Mouse (Mus musculus) heart, adult 2 months (tissue): Measurements from ENCODE around the gene Sox30. TPM values are rescaled to one million over a fixed set of nuclear protein-coding genes. Genes with fewer than 3 reads are reported as not detected.

Experiments used
- DNase-seq, 2 experiments: peaks; one replicate each; pipeline ENCODE4 v3.0.0; 2021
- H3K27ac ChIP-seq: fragments of 200-600 bp; 2 replicates; pipeline ENCODE4 v1.8.1; 2022
- H3K27me3 ChIP-seq: fragments of 200-500 bp; 2 replicates; pipeline ENCODE4 v1.6.1; 2012; ENCODE audit warnings: mild to moderate bottlenecking, low read length, inconsistent platforms, mixed read lengths; ENCODE audit not compliant: control insufficient read depth, insufficient read depth
- H3K36me3 ChIP-seq: fragments of 200-500 bp; 2 replicates; pipeline ENCODE4 v1.6.1; 2012; ENCODE audit warnings: low read length, inconsistent platforms; ENCODE audit not compliant: control insufficient read depth, insufficient read depth
- H3K4me1 ChIP-seq: fragments of 200-500 bp; 2 replicates; pipeline ENCODE4 v1.6.1; 2011; ENCODE audit warnings: low read length; ENCODE audit not compliant: control insufficient read depth, insufficient read depth
- H3K4me3 ChIP-seq: fragments of 200-600 bp; 2 replicates; pipeline ENCODE4 v1.8.1; 2022
- H3K79me2 ChIP-seq: fragments of 200-500 bp; replicated peaks from 2 replicates; pipeline ENCODE4 v1.6.1; 2012; ENCODE audit warnings: mild to moderate bottlenecking, inconsistent platforms, low read length, moderate library complexity, mixed read lengths; ENCODE audit not compliant: control insufficient read depth, insufficient read depth
- H3K9ac ChIP-seq: fragments of 200-500 bp; 2 replicates; pipeline ENCODE4 v1.6.1; 2012; ENCODE audit warnings: low read depth, mild to moderate bottlenecking, control low read depth, inconsistent platforms, low read length, mixed read lengths
- CTCF ChIP-seq: fragments of 200-600 bp; IDR thresholded peaks from 2 replicates; pipeline ENCODE4 v1.8.1; 2022; ENCODE audit warnings: antibody characterized with exemption, mild to moderate bottlenecking, moderate library complexity
- EP300 ChIP-seq: fragments of 200-500 bp; IDR thresholded peaks from 2 replicates; pipeline ENCODE4 v1.6.1; 2011; ENCODE audit warnings: low read depth, low read length, control low read depth; ENCODE audit not compliant: insufficient read depth
- POLR2A ChIP-seq: fragments of 200-500 bp; IDR thresholded peaks from 2 replicates; pipeline ENCODE4 v1.6.1; 2011; ENCODE audit warnings: mild to moderate bottlenecking, low read depth, low read length, control low read depth; ENCODE audit not compliant: insufficient read depth
- WGBS: fragments of 180-500 bp; shearing (Covaris S2); methylation state at CpG from one replicate; pipeline ENCODE4 v1.1.7; 2018; 5-methylcytosine and 5-hydroxymethylcytosine counted together
- intact Hi-C: fragments of 180-260 bp; cut with DNase I; formaldehyde crosslinking; loops from one replicate; pipeline ENCODE4 v1.15.1; 2025
- polyA plus RNA-seq: library from polyadenylated mRNA; depleted of rRNA; stranded (reverse); fragments of >200 nt; gene quantifications from 2 replicates; pipeline ENCODE4 v1.2.3, GENCODE M21; 2012
- total RNA-seq, 2 experiments: library from RNA; stranded (reverse); gene quantifications; 2 replicates each; pipeline ENCODE4 v1.2.3; 2021

The Sox30 gene
- total and polyA plus RNA-seq, 3 experiments, result 0.14 to 0.18 (median 0.16) TPM

- no peak for TF ChIP-seq CTCF
- TF ChIP-seq EP300, result peak; percentile 62; the same call in 1 of the 2 replicates
- H3K27me3 ChIP-seq, result no peaks in the 10 kb centered on the region
- peak within 1 kb of the TSS; percentile 91 for H3K27ac ChIP-seq
- H3K4me3 ChIP-seq, result peak within 1 kb of the TSS; percentile 72
- no peaks in the 10 kb centered on the region for H3K79me2 ChIP-seq
- H3K36me3 ChIP-seq, result no peaks in the 10 kb centered on the region
- H3K9ac ChIP-seq, result peak within 1 kb of the TSS; percentile 73
- H3K4me1 ChIP-seq, result no peaks in the 10 kb centered on the region
- intact Hi-C loops, result loop anchor here (10.0 kb wide), 1 partner anchor 480 kb away; the partner anchor contains the start of gene Med7
- peak; percentile 92 to 95 for DNase-seq
- WGBS, result under 1% methylated on average over 32 of the region's 32 CpGs
Observed at GRCm38 (mm10) chr11:45955127-45955627, 24.9 kb upstream of the Sox30 start, which contains the start of gene Thg1l. Thg1l (minus strand) TSS chr11:45955494.

DNA sequence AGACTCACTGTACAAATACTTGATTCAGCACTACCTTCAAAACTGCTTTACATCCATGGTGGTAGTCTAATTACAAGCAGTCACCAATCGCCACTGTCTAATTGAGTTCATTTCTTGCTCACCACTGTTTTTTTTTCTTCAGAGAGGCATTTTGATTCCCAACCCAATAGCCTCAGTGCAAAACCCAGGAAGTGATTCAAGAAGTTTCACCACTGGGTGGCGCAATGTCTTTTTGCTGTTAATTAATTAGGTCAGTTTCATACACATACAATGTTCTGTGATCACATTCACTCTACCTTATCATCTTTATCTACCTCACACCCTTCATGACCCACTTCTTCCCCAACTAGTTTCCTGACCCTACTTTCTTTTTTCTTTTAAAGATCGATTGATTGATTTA lies 20.5 kb upstream of the Sox30 start:
- Histone ChIP-seq H3K27me3 (no peaks in the 10 kb centered on the region), H3K27ac (no peak overlapping the region), H3K4me3 (no peak overlapping the region), H3K4me1 (no peaks in the 10 kb centered on the region), H3K79me2 (no peaks in the 10 kb centered on the region), H3K9ac (no peak overlapping the region), H3K36me3 (no peaks in the 10 kb centered on the region)
- intact Hi-C loops, result loop anchor here (10.0 kb wide), 1 partner anchor 475 kb away; the partner anchor contains the start of gene Med7
- WGBS, result 73% methylated on average over 3 of the region's 3 CpGs
- TF ChIP-seq POLR2A (no peak), CTCF (peak; percentile 48)
- no peak for DNase-seq

DNA sequence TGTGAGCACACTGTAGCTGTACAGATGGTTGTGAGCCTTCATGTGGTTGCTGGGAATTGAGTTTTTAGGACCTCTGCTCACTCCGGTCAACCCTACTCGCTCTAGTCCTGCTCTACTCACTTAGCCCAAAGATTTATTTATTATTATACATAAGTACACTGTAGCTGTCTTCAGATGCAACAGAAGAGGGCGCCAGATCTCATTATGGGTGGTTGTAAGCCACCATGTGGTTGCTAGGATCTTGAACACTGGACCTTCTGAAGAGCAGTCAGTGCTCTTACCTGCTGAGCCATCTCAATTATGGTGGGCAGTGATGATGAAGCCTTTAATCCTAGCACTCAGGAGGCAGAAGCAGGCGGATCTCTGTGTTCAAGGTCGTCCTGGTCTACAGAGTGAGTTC lies 20.1 kb upstream of the Sox30 start:
- intact Hi-C loops, result no loop called here
- 83% methylated on average over 5 of the region's 5 CpGs for WGBS
- DNase-seq, result no peak

DNA sequence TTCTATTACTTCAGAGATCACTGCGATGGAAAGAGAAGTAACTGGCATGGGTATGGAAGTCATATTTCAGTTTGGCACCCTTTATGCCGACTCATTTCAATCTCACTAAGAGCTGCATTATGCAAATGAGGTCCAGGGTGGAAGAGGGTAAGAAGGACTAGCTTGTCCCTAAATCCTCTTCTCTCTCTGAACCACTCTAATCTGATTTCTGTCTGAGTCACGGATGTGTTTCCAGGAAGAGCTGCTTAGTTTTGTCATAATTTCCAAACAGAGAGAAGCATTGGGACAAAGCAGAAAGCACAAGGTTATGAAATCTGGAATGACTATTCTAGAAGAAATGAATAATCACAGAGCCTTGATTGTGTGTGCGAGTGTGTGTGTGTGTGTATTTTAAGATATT lies 13.2 kb upstream of the Sox30 start:
- Histone ChIP-seq H3K9ac (no peak overlapping the region), H3K27ac (no peak overlapping the region), H3K36me3 (no peaks in the 10 kb centered on the region), H3K27me3 (no peaks in the 10 kb centered on the region), H3K79me2 (no peaks in the 10 kb centered on the region), H3K4me3 (no peak overlapping the region), H3K4me1 (no peaks in the 10 kb centered on the region)
- 60% methylated on average over 4 of the region's 4 CpGs for WGBS
- DNase-seq, result no peak
- intact Hi-C loops, result no loop called here
- no peak for TF ChIP-seq EP300
- TF ChIP-seq POLR2A, result no peak
- TF ChIP-seq CTCF, result no peak

More for the DNA sequence above, 20.1 kb upstream of the Sox30 start:
- H3K4me3 ChIP-seq, result no peak overlapping the region
- H3K36me3 ChIP-seq, result no peaks in the 10 kb centered on the region
- TF ChIP-seq POLR2A, result no peak
- peak; percentile 4; the same call in 1 of the 2 replicates for TF ChIP-seq CTCF
- no peaks in the 10 kb centered on the region for H3K79me2 ChIP-seq
- no peaks in the 10 kb centered on the region for H3K4me1 ChIP-seq
- no peaks in the 10 kb centered on the region for H3K27me3 ChIP-seq
- no peak overlapping the region for H3K9ac ChIP-seq
- no peak overlapping the region for H3K27ac ChIP-seq

GRCm38 (mm10) chr11:45968466-45968865 lies 11.6 kb upstream of the Sox30 start:
- TF ChIP-seq CTCF (no peak), EP300 (no peak), POLR2A (no peak)
- no peaks in the 10 kb centered on the region for H3K4me1 ChIP-seq
- no peaks in the 10 kb centered on the region for H3K27me3 ChIP-seq
- H3K36me3 ChIP-seq, result no peaks in the 10 kb centered on the region
- WGBS, result 92% methylated on average over 3 of the region's 3 CpGs
- intact Hi-C loops, result no loop called here
- H3K4me3 ChIP-seq, result no peak overlapping the region
- no peak overlapping the region for H3K27ac ChIP-seq
- H3K9ac ChIP-seq, result no peak overlapping the region
- no peak for DNase-seq
- no peaks in the 10 kb centered on the region for H3K79me2 ChIP-seq

GRCm38 (mm10) chr11:45973635-45974034 lies 6.5 kb upstream of the Sox30 start:
- WGBS, result 76% methylated on average over 5 of the region's 5 CpGs
- Histone ChIP-seq H3K36me3 (no peaks in the 10 kb centered on the region), H3K9ac (no peak overlapping the region), H3K4me1 (no peaks in the 10 kb centered on the region; the same call in 1 of the 2 replicates), H3K4me3 (no peak overlapping the region), H3K79me2 (no peaks in the 10 kb centered on the region), H3K27me3 (no peaks in the 10 kb centered on the region), H3K27ac (no peak overlapping the region)
- no peak for TF ChIP-seq POLR2A
- no peak for TF ChIP-seq EP300
- no peak for TF ChIP-seq CTCF
- intact Hi-C loops, result no loop called here
- DNase-seq, result no peak
